Mouse (Mus musculus) liver, embryonic 11.5 days (tissue): ENCODE data around the gene Slc44a5. TPM values are rescaled to one million over a fixed set of nuclear protein-coding genes. Genes with fewer than 3 reads are reported as not detected.
"Not testable (repeated sequence)": the region's sequence is repeated elsewhere in the genome, so short reads cannot be mapped to it uniquely, and the experiment has no call there.

Source experiments
- ATAC-seq: fragments of 200-750 bp; cut with Nextera tagmentation; replicated peaks from 2 replicates; pipeline ENCODE4 v1.8.0; 2017; ENCODE audit warnings: moderate number of reproducible peaks, mild to moderate bottlenecking, moderate TSS enrichment, moderate library complexity; ENCODE audit not compliant: low FRiP score
- DNase-seq: peaks from one replicate; pipeline ENCODE4 v3.0.0-alpha.2; 2017; ENCODE audit warnings: low spot score
- H3K27ac ChIP-seq: fragments of 300-500 bp; sonication (generic); 2 replicates; pipeline ENCODE4 v1.5.1; 2014; ENCODE audit warnings: mild to moderate bottlenecking, low read depth, low read length, control low read depth
- H3K27me3 ChIP-seq: fragments of 300-500 bp; sonication (generic); replicated peaks from 2 replicates; pipeline ENCODE4 v1.6.1; 2014; ENCODE audit warnings: low read length, mixed read lengths; ENCODE audit not compliant: control insufficient read depth, insufficient read depth
- H3K36me3 ChIP-seq: fragments of 300-500 bp; sonication (generic); 2 replicates; pipeline ENCODE4 v1.6.1; 2014; ENCODE audit warnings: mild to moderate bottlenecking, low read length, moderate library complexity, mixed read lengths; ENCODE audit not compliant: control insufficient read depth, insufficient read depth
- H3K4me1 ChIP-seq: fragments of 300-500 bp; sonication (generic); replicated peaks from 2 replicates; pipeline ENCODE4 v1.6.1; 2014; ENCODE audit warnings: low read length, mixed read lengths; ENCODE audit not compliant: control insufficient read depth, insufficient read depth
- H3K4me2 ChIP-seq: fragments of 300-500 bp; sonication (generic); 2 replicates; pipeline ENCODE4 v1.6.1; 2014; ENCODE audit warnings: mild to moderate bottlenecking, control low read depth, moderate library complexity
- H3K4me3 ChIP-seq: fragments of 300-500 bp; sonication (generic); 2 replicates; pipeline ENCODE4 v1.5.1; 2014; ENCODE audit warnings: low read depth, low read length, control low read depth
- H3K9ac ChIP-seq: fragments of 300-500 bp; sonication (generic); 2 replicates; pipeline ENCODE4 v1.6.1; 2014; ENCODE audit warnings: low read depth, low read length, control low read depth
- H3K9me3 ChIP-seq: fragments of 300-500 bp; sonication (generic); 2 replicates; pipeline ENCODE4 v1.6.1; 2016; ENCODE audit warnings: low read length, inconsistent platforms, mixed read lengths; ENCODE audit not compliant: control insufficient read depth
- WGBS: fragments of 180-500 bp; shearing (Covaris S2); extraction: QIAGEN DNeasy Blood & Tissue Kit; methylation state at CpG from one replicate; pipeline ENCODE4 v1.1.7; 2014; 5-methylcytosine and 5-hydroxymethylcytosine counted together
- polyA plus RNA-seq: library from polyadenylated mRNA; unstranded; fragments of >200 nt; fragmentation: Nextera tagmentation; extraction: Ambion mirVana; gene quantifications from 2 replicates; pipeline ENCODE4 v1.2.1, GENCODE M21; 2014

Gene Slc44a5
- polyA plus RNA-seq, 1 experiment from 2014 or later = 0.93 TPM

- ATAC-seq (peak; percentile 73), DNase-seq (no peak)
- Histone ChIP-seq H3K9ac (no peak overlapping the region), H3K4me1 (peaks cover 3% of the 10 kb centered on the region), H3K4me3 (no peak overlapping the region), H3K36me3 (no peaks in the 10 kb centered on the region), H3K4me2 (peak overlapping the region; percentile 22), H3K27me3 (no peaks in the 10 kb centered on the region), H3K9me3 (no peaks in the 10 kb centered on the region), H3K27ac (no peak overlapping the region)
- WGBS = 52% methylated on average over 5 of the region's 5 CpGs
Observed at GRCm38 (mm10) chr3:154058200-154058599, 85.0 kb downstream of the Slc44a5 start.

- H3K36me3 ChIP-seq, H3K27me3 ChIP-seq, H3K9ac ChIP-seq, H3K9me3 ChIP-seq, H3K27ac ChIP-seq, DNase-seq, H3K4me2 ChIP-seq, ATAC-seq, H3K4me1 ChIP-seq, H3K4me3 ChIP-seq: not testable (repeated sequence)
Observed at GRCm38 (mm10) chr3:154071989-154072388, 98.8 kb downstream of the Slc44a5 start.

GRCm38 (mm10) chr3:154075749-154076148, 102.5 kb downstream of the Slc44a5 start:
- ATAC-seq = no peak
- Histone ChIP-seq H3K4me3 (no peak overlapping the region), H3K4me1 (no peaks in the 10 kb centered on the region), H3K27ac (no peak overlapping the region), H3K4me2 (no peak overlapping the region), H3K27me3 (no peaks in the 10 kb centered on the region), H3K36me3 (no peaks in the 10 kb centered on the region), H3K9me3 (no peaks in the 10 kb centered on the region), H3K9ac (no peak overlapping the region)
- WGBS = 76% methylated on average over 10 of the region's 10 CpGs
- DNase-seq = no peak

- Histone ChIP-seq H3K4me2 (no peak overlapping the region), H3K9ac (no peak overlapping the region), H3K9me3 (no peaks in the 10 kb centered on the region), H3K27me3 (no peaks in the 10 kb centered on the region), H3K27ac (no peak overlapping the region), H3K4me3 (no peak overlapping the region), H3K36me3 (no peaks in the 10 kb centered on the region), H3K4me1 (no peaks in the 10 kb centered on the region)
- ATAC-seq (no peak), DNase-seq (no peak)
- WGBS = 89% methylated on average over 12 of the region's 12 CpGs
Observed at GRCm38 (mm10) chr3:154081687-154082086, 108.5 kb downstream of the Slc44a5 start.

GRCm38 (mm10) chr3:154082241-154082640, 109.0 kb downstream of the Slc44a5 start:
- no peaks in the 10 kb centered on the region for H3K36me3 ChIP-seq
- no peaks in the 10 kb centered on the region for H3K9me3 ChIP-seq
- no peak overlapping the region for H3K9ac ChIP-seq
- no peak overlapping the region for H3K4me2 ChIP-seq
- H3K27me3 ChIP-seq = no peaks in the 10 kb centered on the region
- WGBS = 70% methylated on average over 9 of the region's 9 CpGs
- no peak overlapping the region for H3K4me3 ChIP-seq
- no peaks in the 10 kb centered on the region for H3K4me1 ChIP-seq
- no peak overlapping the region for H3K27ac ChIP-seq
- no peak for ATAC-seq
- no peak for DNase-seq

- DNase-seq = no peak
- WGBS = 72% methylated on average over 7 of the region's 7 CpGs
- H3K4me2 ChIP-seq = no peak overlapping the region
- H3K4me1 ChIP-seq = no peaks in the 10 kb centered on the region
- ATAC-seq = no peak
- H3K9ac ChIP-seq = no peak overlapping the region
- H3K9me3 ChIP-seq = no peaks in the 10 kb centered on the region
- H3K27me3 ChIP-seq = no peaks in the 10 kb centered on the region
- no peak overlapping the region for H3K27ac ChIP-seq
- H3K4me3 ChIP-seq = no peak overlapping the region
- H3K36me3 ChIP-seq = no peaks in the 10 kb centered on the region
Observed at GRCm38 (mm10) chr3:154082961-154083360, 109.7 kb downstream of the Slc44a5 start.

- Histone ChIP-seq H3K4me3 (no peak overlapping the region), H3K27me3 (no peaks in the 10 kb centered on the region), H3K4me2 (no peak overlapping the region), H3K27ac (no peak overlapping the region), H3K4me1 (peaks cover 26% of the 10 kb centered on the region), H3K9ac (no peak overlapping the region), H3K36me3 (no peaks in the 10 kb centered on the region), H3K9me3 (no peaks in the 10 kb centered on the region)
- WGBS = 85% methylated on average over 5 of the region's 5 CpGs
- no peak for DNase-seq
- no peak for ATAC-seq
Observed at GRCm38 (mm10) chr3:154089996-154090395, 116.8 kb downstream of the Slc44a5 start.

GRCm38 (mm10) chr3:154091468-154092338, 118.5 kb downstream of the Slc44a5 start:
- Histone ChIP-seq H3K9me3 (no peaks in the 10 kb centered on the region), H3K9ac (peak overlapping the region; percentile 10; the same call in 1 of the 2 replicates), H3K27ac (peak overlapping the region; percentile 83), H3K4me3 (no peak overlapping the region), H3K36me3 (no peaks in the 10 kb centered on the region), H3K4me2 (peak overlapping the region; percentile 50), H3K4me1 (peaks cover 26% of the 10 kb centered on the region), H3K27me3 (no peaks in the 10 kb centered on the region)
- DNase-seq (no peak), ATAC-seq (peak; percentile 93)
- WGBS = 49% methylated on average over 15 of the region's 15 CpGs

GRCm38 (mm10) chr3:154092466-154092865, 119.2 kb downstream of the Slc44a5 start:
- no peaks in the 10 kb centered on the region for H3K36me3 ChIP-seq
- no peaks in the 10 kb centered on the region for H3K27me3 ChIP-seq
- DNase-seq = no peak
- peak; percentile 60 for ATAC-seq
- peak overlapping the region; percentile 50 for H3K4me2 ChIP-seq
- WGBS = 36% methylated on average over 7 of the region's 7 CpGs
- H3K9me3 ChIP-seq = no peaks in the 10 kb centered on the region
- H3K27ac ChIP-seq = peak overlapping the region; percentile 83
- no peak overlapping the region for H3K4me3 ChIP-seq
- 0 out of 2 replicates have a peak overlapping the region, but pooled peaks have one; percentile 10 for H3K9ac ChIP-seq
- H3K4me1 ChIP-seq = peaks cover 26% of the 10 kb centered on the region
